Mouse (Mus musculus) frontal cortex, postnatal 25 days (tissue): ENCODE data around the gene Ptpn23.
A peak's percentile ranks its signal among the peaks of the same experiment; 100 is the strongest.
"Not testable (repeated sequence)": the region's sequence is repeated elsewhere in the genome, so short reads cannot be mapped to it uniquely, and the experiment has no call there.

Experiments
- DNase-seq, 2 experiments: peaks; one replicate each; pipeline ENCODE4 v3.0.0; 2022; ENCODE audit warnings: low spot score in 2 of 2

Ptpn23 gene

GRCm38 (mm10) chr9:110408099-110408773 lies at the start of gene Ptpn23:
TSS of gene Ptpn23 (minus strand) at chr9:110408213.
- peak; percentile 76 to 86 for DNase-seq

GRCm38 (mm10) chr9:110452523-110452922 lies 44.5 kb upstream of the Ptpn23 start:
- no peak for DNase-seq

GRCm38 (mm10) chr9:110448857-110449617 lies 41.0 kb upstream of the Ptpn23 start:
- DNase-seq, result peak; percentile 61 to 70

GRCm38 (mm10) chr9:110448356-110448755 lies 40.3 kb upstream of the Ptpn23 start:
- no peak for DNase-seq

- no peak for DNase-seq
These were observed 32.5 kb upstream of the Ptpn23 start for GRCm38 (mm10) chr9:110440559-110440958.

GRCm38 (mm10) chr9:110440049-110440448 lies 32.0 kb upstream of the Ptpn23 start:
- DNase-seq, result no peak

- no peak for DNase-seq
These were observed 28.0 kb upstream of the Ptpn23 start for GRCm38 (mm10) chr9:110436041-110436440.

GRCm38 (mm10) chr9:110433045-110433444 lies 25.0 kb upstream of the Ptpn23 start:
- no peak for DNase-seq

GRCm38 (mm10) chr9:110431241-110431640 lies 23.2 kb upstream of the Ptpn23 start:
- DNase-seq, result no peak

GRCm38 (mm10) chr9:110419511-110420112 lies 11.6 kb upstream of the Ptpn23 start, which contains the start of gene Ngp:
TSS of gene Ngp (plus strand) at chr9:110419747.
- DNase-seq, result no peak

GRCm38 (mm10) chr9:110413785-110414184 lies 5.8 kb upstream of the Ptpn23 start:
- no peak for DNase-seq

- no peak for DNase-seq
These were observed 4.9 kb upstream of the Ptpn23 start for GRCm38 (mm10) chr9:110412926-110413325.

GRCm38 (mm10) chr9:110410908-110411887 lies 3.2 kb upstream of the Ptpn23 start:
- peak; percentile 68 to 76 for DNase-seq

- peak in 1 of 2 experiments; percentile 32 for DNase-seq
These were observed 508 bp downstream of the Ptpn23 start for GRCm38 (mm10) chr9:110407311-110408098.

GRCm38 (mm10) chr9:110403240-110403639 lies 4.8 kb downstream of the Ptpn23 start:
- not testable (repeated sequence) for DNase-seq

- DNase-seq, result no peak
These were observed 5.3 kb downstream of the Ptpn23 start for GRCm38 (mm10) chr9:110402731-110403130.

GRCm38 (mm10) chr9:110400650-110401049 lies 7.4 kb downstream of the Ptpn23 start:
- no peak for DNase-seq

- no peak for DNase-seq
These were observed 14.7 kb downstream of the Ptpn23 start for GRCm38 (mm10) chr9:110393295-110393694.

GRCm38 (mm10) chr9:110390843-110391242 lies 17.2 kb downstream of the Ptpn23 start:
- DNase-seq, result no peak

- no peak for DNase-seq
These were observed 20.0 kb downstream of the Ptpn23 start for GRCm38 (mm10) chr9:110388011-110388410.
